Mouse (Mus musculus) thymus, postnatal 25 days (tissue): ENCODE measurements around the gene Rc3h1.
"Not testable (repeated sequence)": the region's sequence is repeated elsewhere in the genome, so short reads cannot be mapped to it uniquely, and the experiment has no call there.

Experiments used
- DNase-seq: peaks from one replicate; pipeline ENCODE4 v3.0.0; 2022

The Rc3h1 gene

GRCm38 (mm10) chr1:160968643-160969042, 62.4 kb downstream of the Rc3h1 start:
- no peak for DNase-seq

- no peak for DNase-seq
These were observed 72.0 kb downstream of the Rc3h1 start, which contains the start of gene Serpinc1 for GRCm38 (mm10) chr1:160978071-160978735. Gene Serpinc1 (plus strand): TSS chr1:160978585.

- DNase-seq = no peak
These were observed 73.8 kb downstream of the Rc3h1 start for GRCm38 (mm10) chr1:160980021-160980420.

GRCm38 (mm10) chr1:160980537-160981234, 74.5 kb downstream of the Rc3h1 start:
- DNase-seq = no peak

GRCm38 (mm10) chr1:160981337-160981736, 75.1 kb downstream of the Rc3h1 start:
- DNase-seq = no peak

- DNase-seq = no peak
These were observed 76.7 kb downstream of the Rc3h1 start for GRCm38 (mm10) chr1:160982887-160983286.

GRCm38 (mm10) chr1:160984731-160985130, 78.5 kb downstream of the Rc3h1 start:
- DNase-seq = not testable (repeated sequence)

- no peak for DNase-seq
These were observed 79.3 kb downstream of the Rc3h1 start for GRCm38 (mm10) chr1:160985477-160985876.

GRCm38 (mm10) chr1:160986881-160987635, 80.8 kb downstream of the Rc3h1 start:
- DNase-seq = no peak

- DNase-seq = no peak
These were observed 83.2 kb downstream of the Rc3h1 start for GRCm38 (mm10) chr1:160989395-160989794.

GRCm38 (mm10) chr1:160993851-160994250, 87.6 kb downstream of the Rc3h1 start:
- DNase-seq = no peak

- DNase-seq = no peak
These were observed 98.7 kb downstream of the Rc3h1 start for GRCm38 (mm10) chr1:161004942-161005341.

- no peak for DNase-seq
These were observed 99.3 kb downstream of the Rc3h1 start for GRCm38 (mm10) chr1:161005526-161005925.

- no peak for DNase-seq
These were observed 100.3 kb downstream of the Rc3h1 start for GRCm38 (mm10) chr1:161006471-161006870.

- no peak for DNase-seq
These were observed 101.8 kb downstream of the Rc3h1 start for GRCm38 (mm10) chr1:161008038-161008437.

- no peak for DNase-seq
These were observed 104.2 kb downstream of the Rc3h1 start for GRCm38 (mm10) chr1:161010436-161010835.

- DNase-seq = no peak
These were observed 110.2 kb downstream of the Rc3h1 start for GRCm38 (mm10) chr1:161016378-161016777.

- DNase-seq = no peak
These were observed 113.8 kb downstream of the Rc3h1 start for GRCm38 (mm10) chr1:161020051-161020450.
